Mouse (Mus musculus) adrenal gland, adult 18-20 months (tissue): ENCODE measurements at regions not wholly inside any gene's neighbourhood (a gene's known extent, or its start where the extent isn't known, plus 50 kb on each side); places are given as distances from the start of the nearest gene placed in this dataset.

ENCODE experiments used
- DNase-seq, 2 experiments: peaks; one replicate each; pipeline ENCODE4 v3.0.0; 2021 to 2022; ENCODE audit warnings: low spot score in 2 of 2

- peak in 1 of 2 experiments; percentile 4 for DNase-seq
Observed at GRCm38 (mm10) chr9:12157157-12157556, 1088.5 kb downstream of the Jrkl start.

- no peak for DNase-seq
Observed at GRCm38 (mm10) chr9:12113374-12113773, 1132.3 kb downstream of the Jrkl start.
